Mouse (Mus musculus) limb, embryonic 10.5 days (tissue): ENCODE measurements around the gene Sema6d. TPM values are rescaled to one million over a fixed set of nuclear protein-coding genes. Genes with fewer than 3 reads are reported as not detected.
A peak's percentile ranks its signal among the peaks of the same experiment; 100 is the strongest.

Experiments
- DNase-seq: peaks from one replicate; pipeline ENCODE4 v3.0.0-alpha.2; 2017; ENCODE audit warnings: low spot score
- H3K27ac ChIP-seq: fragments of 300-500 bp; sonication (generic); 2 replicates; pipeline ENCODE4 v1.5.1; 2016; ENCODE audit warnings: mild to moderate bottlenecking
- H3K27me3 ChIP-seq: fragments of 300-500 bp; sonication (generic); 2 replicates; pipeline ENCODE4 v1.6.1; 2016; ENCODE audit warnings: low read depth, mild to moderate bottlenecking; ENCODE audit not compliant: poor library complexity, severe bottlenecking
- H3K36me3 ChIP-seq: fragments of 300-500 bp; sonication (generic); 2 replicates; pipeline ENCODE4 v1.6.1; 2016; ENCODE audit warnings: mild to moderate bottlenecking, moderate library complexity
- H3K4me1 ChIP-seq: fragments of 300-500 bp; sonication (generic); 2 replicates; pipeline ENCODE4 v1.6.1; 2016
- H3K4me3 ChIP-seq: fragments of 300-500 bp; sonication (generic); 2 replicates; pipeline ENCODE4 v1.5.1; 2016; ENCODE audit warnings: mild to moderate bottlenecking, moderate library complexity
- H3K9me3 ChIP-seq: fragments of 300-500 bp; sonication (generic); replicated peaks from 2 replicates; pipeline ENCODE4 v1.6.1; 2016; ENCODE audit warnings: mild to moderate bottlenecking
- WGBS: fragments of 180-500 bp; shearing (Covaris S2); methylation state at CpG from one replicate; pipeline ENCODE4 v1.1.7; 2016; 5-methylcytosine and 5-hydroxymethylcytosine counted together
- polyA plus RNA-seq: library from polyadenylated mRNA; unstranded; fragments of >200 nt; fragmentation: Nextera tagmentation; extraction: Ambion mirVana; gene quantifications from 2 replicates; pipeline ENCODE4 v1.2.1, GENCODE M21; 2016

The Sema6d gene
- polyA plus RNA-seq, 1 experiment from 2014 or later = 4.5 TPM

GRCm38 (mm10) chr2:124599014-124599413 is 509.2 kb downstream of the Sema6d start:
- WGBS = 81% methylated on average over 3 of the region's 3 CpGs
- no peak overlapping the region for H3K4me3 ChIP-seq
- no peaks in the 10 kb centered on the region for H3K36me3 ChIP-seq
- no peak overlapping the region for H3K27ac ChIP-seq
- no peaks in the 10 kb centered on the region for H3K27me3 ChIP-seq
- H3K4me1 ChIP-seq = peaks cover 8% of the 10 kb centered on the region
- no peak for DNase-seq
- H3K9me3 ChIP-seq = no peaks in the 10 kb centered on the region

- no peaks in the 10 kb centered on the region for H3K27me3 ChIP-seq
- H3K4me3 ChIP-seq = no peak overlapping the region
- H3K9me3 ChIP-seq = no peaks in the 10 kb centered on the region
- 75% methylated on average over 9 of the region's 9 CpGs for WGBS
- no peak overlapping the region for H3K27ac ChIP-seq
- H3K4me1 ChIP-seq = peaks cover 8% of the 10 kb centered on the region
- no peaks in the 10 kb centered on the region for H3K36me3 ChIP-seq
- no peak for DNase-seq
Observed at GRCm38 (mm10) chr2:124601702-124602378, 512.1 kb downstream of the Sema6d start.

DNA sequence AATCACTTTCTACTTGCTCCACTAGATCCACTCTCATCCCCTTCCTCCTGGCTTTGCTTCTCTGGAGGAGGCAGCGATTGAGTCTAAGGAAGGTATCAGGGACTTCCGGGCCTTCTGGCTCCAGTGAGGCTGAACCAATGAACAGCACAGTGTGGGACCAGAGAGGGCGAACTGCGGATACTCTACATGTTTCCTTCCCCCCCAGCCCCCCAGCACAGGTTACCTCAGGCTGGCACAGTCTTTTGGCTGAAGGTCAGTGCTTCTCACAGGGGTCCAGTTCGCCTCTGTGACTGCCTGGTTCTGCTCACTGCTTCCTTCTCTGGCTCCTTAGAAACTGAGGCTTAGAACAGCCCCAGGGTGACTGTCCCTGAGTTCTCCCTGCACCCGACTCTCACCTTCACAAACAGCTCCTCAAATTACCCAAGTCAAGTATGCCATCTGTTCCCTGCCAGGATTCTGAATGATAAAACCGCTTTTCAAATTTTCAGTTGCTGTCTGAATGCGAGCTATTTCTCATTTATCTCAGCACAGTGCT is 512.7 kb downstream of the Sema6d start:
- no peak for DNase-seq
- Histone ChIP-seq H3K4me1 (peaks cover 8% of the 10 kb centered on the region), H3K4me3 (no peak overlapping the region), H3K27ac (no peak overlapping the region), H3K27me3 (peaks cover 3% of the 10 kb centered on the region; the same call in 1 of the 2 replicates), H3K36me3 (no peaks in the 10 kb centered on the region), H3K9me3 (no peaks in the 10 kb centered on the region)
- WGBS = 58% methylated on average over 8 of the region's 8 CpGs

- Histone ChIP-seq H3K9me3 (no peaks in the 10 kb centered on the region), H3K4me3 (no peak overlapping the region), H3K36me3 (no peaks in the 10 kb centered on the region), H3K27ac (no peak overlapping the region), H3K27me3 (peaks cover 14% of the 10 kb centered on the region; the same call in 1 of the 2 replicates), H3K4me1 (peaks cover 14% of the 10 kb centered on the region)
- no peak for DNase-seq
- WGBS = 84% methylated on average over 1 of the region's 1 CpGs
Observed at GRCm38 (mm10) chr2:124605341-124605740, 515.6 kb downstream of the Sema6d start.

- Histone ChIP-seq H3K36me3 (no peaks in the 10 kb centered on the region), H3K4me1 (peaks cover 24% of the 10 kb centered on the region), H3K9me3 (no peaks in the 10 kb centered on the region), H3K27ac (no peak overlapping the region), H3K27me3 (peaks cover 32% of the 10 kb centered on the region; the same call in 1 of the 2 replicates), H3K4me3 (no peak overlapping the region)
- WGBS = 51% methylated on average over 5 of the region's 5 CpGs
- DNase-seq = no peak
Observed at GRCm38 (mm10) chr2:124607986-124608385, 518.2 kb downstream of the Sema6d start.

- Histone ChIP-seq H3K27ac (no peak overlapping the region), H3K4me1 (peaks cover 24% of the 10 kb centered on the region), H3K9me3 (no peaks in the 10 kb centered on the region), H3K27me3 (peaks cover 34% of the 10 kb centered on the region; the same call in 1 of the 2 replicates), H3K4me3 (no peak overlapping the region), H3K36me3 (no peaks in the 10 kb centered on the region)
- WGBS = 66% methylated on average over 4 of the region's 4 CpGs
- no peak for DNase-seq
Observed at GRCm38 (mm10) chr2:124608546-124608945, 518.8 kb downstream of the Sema6d start.

DNA sequence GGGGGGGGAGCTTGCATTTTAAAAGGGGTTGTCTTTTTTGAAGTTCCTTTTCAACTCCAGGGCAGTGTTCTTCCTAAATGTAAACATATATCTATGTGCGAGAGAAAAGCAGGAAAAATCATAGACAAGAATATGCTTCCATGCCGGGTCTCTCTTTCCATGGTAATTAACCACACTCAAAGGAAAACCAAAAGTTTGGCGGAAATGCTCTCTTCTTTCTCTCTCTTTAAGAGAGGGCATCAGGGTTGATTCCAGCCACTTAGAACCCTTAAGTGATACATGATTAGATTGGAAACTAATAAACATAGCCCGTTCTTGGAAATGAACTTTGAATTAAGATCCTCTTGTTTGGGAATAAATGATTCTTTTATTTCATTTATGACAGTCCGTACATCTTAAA is 519.2 kb downstream of the Sema6d start:
- Histone ChIP-seq H3K4me3 (peak overlapping the region; percentile 83), H3K27me3 (peaks cover 34% of the 10 kb centered on the region; the same call in 1 of the 2 replicates), H3K4me1 (peaks cover 24% of the 10 kb centered on the region), H3K27ac (no peak overlapping the region), H3K9me3 (no peaks in the 10 kb centered on the region), H3K36me3 (no peaks in the 10 kb centered on the region)
- WGBS = 34% methylated on average over 5 of the region's 5 CpGs
- DNase-seq = no peak

DNA sequence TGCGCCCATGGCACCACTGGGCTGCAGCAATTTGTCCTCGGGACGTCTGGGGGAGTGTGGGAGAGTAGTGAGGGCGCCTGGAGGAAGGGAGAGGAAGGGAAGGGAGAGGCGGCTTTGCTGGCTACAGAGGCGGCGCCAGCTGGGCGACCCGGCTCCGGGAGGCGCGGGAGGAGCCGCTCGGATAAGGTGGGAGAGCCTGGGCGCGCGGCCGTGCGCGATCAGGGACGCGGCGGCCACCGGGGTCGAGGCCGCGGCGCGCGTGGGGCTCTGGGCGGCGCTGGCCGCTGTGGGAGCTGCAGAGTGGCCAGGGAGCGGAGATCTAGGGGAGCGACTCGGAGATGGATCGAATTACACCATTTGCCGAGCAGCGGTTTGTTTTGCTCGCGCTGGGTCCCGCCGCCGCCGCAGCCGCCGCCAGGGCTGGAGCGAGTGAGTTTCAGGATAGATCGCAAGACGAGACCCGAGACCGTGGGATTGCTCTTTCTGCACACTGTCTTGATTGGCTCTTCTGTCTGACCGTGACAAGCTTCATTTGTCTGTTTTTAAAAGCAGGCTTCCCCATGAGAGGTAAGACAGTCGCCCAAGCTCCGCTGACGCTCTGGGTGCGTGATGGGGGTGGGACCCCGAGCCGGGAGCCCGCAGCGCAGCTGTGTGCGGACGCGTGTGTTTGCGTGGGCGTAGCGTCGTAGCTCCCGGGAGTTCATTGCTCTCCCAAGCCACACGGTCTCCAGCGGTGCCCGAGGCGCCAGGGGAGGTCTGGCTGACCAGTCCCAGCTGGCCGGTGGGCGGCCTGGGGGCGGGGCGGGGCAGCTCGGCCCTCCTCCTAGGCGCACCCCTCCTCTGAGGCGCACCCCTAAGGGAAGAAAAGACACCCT is 520.2 kb downstream of the Sema6d start:
- peak; percentile 83 for DNase-seq
- no peaks in the 10 kb centered on the region for H3K36me3 ChIP-seq
- peak overlapping the region; percentile 83 for H3K4me3 ChIP-seq
- H3K9me3 ChIP-seq = no peaks in the 10 kb centered on the region
- WGBS = under 1% methylated on average over 77 of the region's 80 CpGs
- H3K4me1 ChIP-seq = peaks cover 24% of the 10 kb centered on the region
- peak overlapping the region; percentile 91 for H3K27ac ChIP-seq
- peaks cover 34% of the 10 kb centered on the region; the same call in 1 of the 2 replicates for H3K27me3 ChIP-seq

DNA sequence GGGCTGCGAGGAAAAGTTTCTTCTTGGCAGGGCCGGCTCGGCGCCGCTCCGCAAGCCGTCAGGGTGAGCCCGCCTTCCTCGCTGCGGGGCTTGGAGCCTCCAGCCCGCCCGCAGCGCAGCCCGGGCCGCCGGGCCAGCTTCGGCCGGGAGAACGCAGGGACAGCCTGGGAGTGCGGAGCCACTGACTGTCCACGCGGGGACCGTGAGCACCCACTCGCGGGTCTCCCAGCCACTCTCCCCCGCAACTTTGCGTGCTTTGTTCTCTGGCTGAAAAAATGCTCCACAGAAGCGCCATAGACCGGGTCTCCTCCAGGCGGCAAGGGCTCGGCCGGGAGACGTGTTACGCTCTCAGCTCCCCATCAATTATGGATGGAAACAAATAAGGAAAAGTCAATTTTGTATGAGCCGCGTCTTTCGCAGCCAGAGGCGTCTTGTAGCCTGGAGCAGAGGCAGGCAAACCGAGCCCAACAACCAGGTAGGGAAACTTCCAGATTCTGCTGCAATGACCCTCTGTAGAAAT is 520.9 kb downstream of the Sema6d start:
- peak; percentile 78 for DNase-seq
- Histone ChIP-seq H3K4me1 (peaks cover 24% of the 10 kb centered on the region), H3K9me3 (no peaks in the 10 kb centered on the region), H3K27ac (peak overlapping the region; percentile 91), H3K36me3 (no peaks in the 10 kb centered on the region), H3K4me3 (peak overlapping the region; percentile 83), H3K27me3 (peaks cover 34% of the 10 kb centered on the region; the same call in 1 of the 2 replicates)
- WGBS = under 1% methylated on average over 39 of the region's 39 CpGs

GRCm38 (mm10) chr2:124611226-124611625 is 521.5 kb downstream of the Sema6d start:
- Histone ChIP-seq H3K27me3 (peaks cover 34% of the 10 kb centered on the region; the same call in 1 of the 2 replicates), H3K9me3 (no peaks in the 10 kb centered on the region), H3K4me3 (peak overlapping the region; percentile 83), H3K36me3 (no peaks in the 10 kb centered on the region), H3K27ac (no peak overlapping the region; the same call in 1 of the 2 replicates), H3K4me1 (peaks cover 27% of the 10 kb centered on the region)
- no peak for DNase-seq
- 19% methylated on average over 13 of the region's 13 CpGs for WGBS

DNA sequence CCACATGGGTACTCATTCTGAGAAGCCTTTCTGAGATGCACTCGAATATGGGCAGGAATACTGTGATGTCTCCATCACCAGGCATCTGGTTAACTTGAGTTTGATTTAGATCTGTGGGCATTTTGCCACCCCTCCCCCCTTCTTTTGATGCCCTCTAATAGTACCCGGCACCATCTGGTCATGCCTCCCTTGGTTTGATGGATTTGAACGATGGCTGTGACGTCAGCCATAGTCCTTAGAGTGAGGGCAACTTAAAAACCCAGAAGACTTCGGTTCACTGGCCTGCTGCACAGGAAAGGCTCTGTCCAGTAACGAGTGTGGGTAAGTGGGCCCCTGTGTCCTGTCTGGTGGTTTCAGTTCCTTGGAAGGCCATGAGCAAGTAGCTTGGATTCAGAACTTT is 522.5 kb downstream of the Sema6d start:
- WGBS = 32% methylated on average over 6 of the region's 6 CpGs
- peaks cover 32% of the 10 kb centered on the region; the same call in 1 of the 2 replicates for H3K27me3 ChIP-seq
- no peak overlapping the region for H3K27ac ChIP-seq
- peaks cover 35% of the 10 kb centered on the region for H3K4me1 ChIP-seq
- H3K36me3 ChIP-seq = no peaks in the 10 kb centered on the region
- H3K4me3 ChIP-seq = peak overlapping the region; percentile 83
- H3K9me3 ChIP-seq = no peaks in the 10 kb centered on the region
- no peak for DNase-seq

- H3K27me3 ChIP-seq = peaks cover 27% of the 10 kb centered on the region; the same call in 1 of the 2 replicates
- H3K4me1 ChIP-seq = peaks cover 35% of the 10 kb centered on the region
- H3K27ac ChIP-seq = no peak overlapping the region
- no peaks in the 10 kb centered on the region for H3K9me3 ChIP-seq
- no peak for DNase-seq
- peak overlapping the region; percentile 83; the same call in 1 of the 2 replicates for H3K4me3 ChIP-seq
- 74% methylated on average over 10 of the region's 10 CpGs for WGBS
- no peaks in the 10 kb centered on the region for H3K36me3 ChIP-seq
Observed at GRCm38 (mm10) chr2:124612727-124613510, 523.1 kb downstream of the Sema6d start.
